In the genomic region with DNA sequence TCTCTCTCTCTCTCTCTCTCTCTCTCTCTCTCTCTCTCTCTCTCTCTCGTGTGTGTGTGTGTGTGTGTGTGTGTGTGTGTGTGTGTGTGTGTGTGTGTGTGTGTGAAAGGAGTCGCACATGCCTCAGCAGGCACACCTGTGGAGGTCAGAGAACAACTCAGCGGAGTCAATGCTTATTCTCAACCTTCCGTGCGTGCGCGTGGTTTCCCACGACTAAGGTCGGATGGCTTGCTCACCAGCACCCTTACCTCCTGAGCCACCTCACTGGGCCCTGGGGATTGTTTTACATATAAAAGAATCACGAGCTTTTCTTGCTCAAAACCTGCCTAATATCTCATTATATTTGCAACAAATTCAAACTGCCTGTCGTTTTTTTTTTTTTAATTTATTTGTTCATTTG, we compare ENCODE assay signal across 1 mouse cellular context.
TF ChIP-seq lines count a peak whose summit lies in the region.

No protein-coding gene starts in this region.

TF ChIP-seq in CH12.LX, 34 proteins besides CTCF, POLR2A, EP300 and RAD21:
- no peak for TF ChIP-seq ZMIZ1 (IDR thresholded peaks at IDR 0.05; ENCODE audit: low read depth, low read length)
- no peak for TF ChIP-seq SIN3A (IDR thresholded peaks at IDR 0.05; ENCODE audit: low read length)
- no peak for TF ChIP-seq PAX5 (IDR thresholded peaks at IDR 0.05; ENCODE audit: low read length)
- TF ChIP-seq MEF2A (IDR thresholded peaks at IDR 0.05; ENCODE audit: borderline replicate concordance, low read depth, low read length): no peak
- TF ChIP-seq MAFK (IDR thresholded peaks at IDR 0.05; ENCODE audit: insufficient replicate concordance, low read length): no peak
- TF ChIP-seq NRF1 (IDR thresholded peaks at IDR 0.05; ENCODE audit: low read depth, low read length): no peak
- no peak for TF ChIP-seq E2F4 (IDR thresholded peaks at IDR 0.05; ENCODE audit: insufficient replicate concordance, low read depth, low read length)
- TF ChIP-seq GABPA (IDR thresholded peaks at IDR 0.05; ENCODE audit: insufficient replicate concordance, low read depth, low read length): no peak
- TF ChIP-seq CHD2 (IDR thresholded peaks at IDR 0.05; ENCODE audit: low read length): no peak
- TF ChIP-seq ETS1 (conservative IDR thresholded peaks at IDR 0.05; ENCODE audit: low read depth, low read length): no peak
